Mouse (Mus musculus): ENCODE measurements around the gene Kpna7. TPM values are rescaled to one million over a fixed set of nuclear protein-coding genes. Genes with fewer than 3 reads are reported as not detected.

Gene Kpna7
- polyA plus RNA-seq, 1 experiment from 2014 or later = not detected

Other genes starting within 250 kb of the Kpna7 start
- 16.3 and 18.3 TPM in 2 replicates for gene Smurf1, start 118.2 kb downstream of the Kpna7 start, polyA plus RNA-seq (2015; fragmentation: Nextera tagmentation; extraction: Ambion mirVana)
- gene Gm4871, start 51.3 kb downstream of the Kpna7 start, polyA plus RNA-seq (2015; fragmentation: Nextera tagmentation; extraction: Ambion mirVana) = not detected in 2 replicates
- gene 1700018F24Rik, start 41.0 kb downstream of the Kpna7 start, polyA plus RNA-seq (2015; fragmentation: Nextera tagmentation; extraction: Ambion mirVana) = not detected in 2 replicates
- 143 and 147 TPM in 2 replicates for gene Arpc1a, start 200 bp downstream of the Kpna7 start, polyA plus RNA-seq (2015; fragmentation: Nextera tagmentation; extraction: Ambion mirVana)
- 389 and 480 TPM in 2 replicates for gene Arpc1b, start 30.2 kb upstream of the Kpna7 start, polyA plus RNA-seq (2015; fragmentation: Nextera tagmentation; extraction: Ambion mirVana)
- gene Pdap1, start 56.2 kb upstream of the Kpna7 start, polyA plus RNA-seq (2015; fragmentation: Nextera tagmentation; extraction: Ambion mirVana) = 89.2 and 95.1 TPM in 2 replicates
- 168 and 184 TPM in 2 replicates for gene Bud31, start 56.3 kb upstream of the Kpna7 start, polyA plus RNA-seq (2015; fragmentation: Nextera tagmentation; extraction: Ambion mirVana)
- gene Ptcd1, start 83.1 kb upstream of the Kpna7 start, polyA plus RNA-seq (2015; fragmentation: Nextera tagmentation; extraction: Ambion mirVana) = 17.2 TPM in 2 replicates
- 40.7 and 40.8 TPM in 2 replicates for gene Cpsf4, start 83.2 kb upstream of the Kpna7 start, polyA plus RNA-seq (2015; fragmentation: Nextera tagmentation; extraction: Ambion mirVana)
- 590 and 623 TPM in 2 replicates for gene Atp5j2, start 108.0 kb upstream of the Kpna7 start, polyA plus RNA-seq (2015; fragmentation: Nextera tagmentation; extraction: Ambion mirVana)
- 11.1 and 11.7 TPM in 2 replicates for gene Zkscan14, start 117.8 kb upstream of the Kpna7 start, polyA plus RNA-seq (2015; fragmentation: Nextera tagmentation; extraction: Ambion mirVana)
- gene Zkscan5, start 120.5 kb upstream of the Kpna7 start, polyA plus RNA-seq (2015; fragmentation: Nextera tagmentation; extraction: Ambion mirVana) = 13.3 and 13.6 TPM in 2 replicates
- gene Zfp655, start 147.7 kb upstream of the Kpna7 start, polyA plus RNA-seq (2015; fragmentation: Nextera tagmentation; extraction: Ambion mirVana) = 32.3 and 33.2 TPM in 2 replicates
- 0.25 and 0.92 TPM in 2 replicates for gene Zscan25, start 196.5 kb upstream of the Kpna7 start, polyA plus RNA-seq (2015; fragmentation: Nextera tagmentation; extraction: Ambion mirVana)

Data from limb, embryonic 15.5 days (tissue).